In genomic region chr2:23156608-23157081, GRCm38 (mm10) we compare ENCODE assay signal across 8 mouse cellular contexts. TPM values are rescaled to one million over a fixed set of nuclear protein-coding genes. Genes with fewer than 3 reads are reported as not detected.
DNase-seq lines count a peak whose midpoint lies in the region; ATAC-seq and TF ChIP-seq lines count a peak whose summit lies in the region.

No protein-coding gene starts in this region.

- H3K9me3 ChIP-seq in heart, embryonic 12.5 days (replicated peaks), result no peaks in the 10 kb centered on the region
- no peaks in the 10 kb centered on the region for H3K9me3 ChIP-seq in G1E (replicated peaks)
- H3K9me3 ChIP-seq in hindbrain, embryonic 10.5 days, result no peaks in the 10 kb centered on the region

- peak overlapping the region; percentile 81 for H3K4me3 ChIP-seq in heart, embryonic 12.5 days
- peak overlapping the region; percentile 84 for H3K4me3 ChIP-seq in G1E (ENCODE audit: low read depth, low read length)
- peak overlapping the region; percentile 80 for H3K4me3 ChIP-seq in hindbrain, embryonic 10.5 days

- no peak for DNase-seq in heart, adult 18-20 months
- no peak for DNase-seq in G1E (ENCODE audit: low spot score)
- DNase-seq in hindbrain, embryonic 10.5 days (ENCODE audit: low spot score), result no peak
- DNase-seq in adrenal gland, postnatal 25 days, result no peak
- no peak for DNase-seq in frontal cortex, adult 2 months (ENCODE audit: extremely low spot score in 1 of 2, low spot score in 1 of 2)
- no peak for DNase-seq in embryo, embryonic 11 days

- H3K4me1 ChIP-seq in heart, embryonic 12.5 days (replicated peaks), result peaks cover 16% of the 10 kb centered on the region
- peaks cover 37% of the 10 kb centered on the region for H3K4me1 ChIP-seq in G1E (ENCODE audit: insufficient read depth, low read depth, low read length)
- peaks cover 33% of the 10 kb centered on the region for H3K4me1 ChIP-seq in hindbrain, embryonic 10.5 days (replicated peaks)

- peak overlapping the region; percentile 89 for H3K4me2 ChIP-seq in heart, embryonic 12.5 days

- WGBS in heart, embryonic 12.5 days, result under 1% methylated on average over 17 of the region's 17 CpGs
- WGBS in hindbrain, embryonic 10.5 days, result under 1% methylated on average over 17 of the region's 17 CpGs

- peak overlapping the region; percentile 87 for H3K9ac ChIP-seq in heart, embryonic 12.5 days

- H3K27ac ChIP-seq in heart, embryonic 12.5 days (ENCODE audit: poor library complexity, severe bottlenecking), result peak overlapping the region; percentile 100
- peak overlapping the region; percentile 95 for H3K27ac ChIP-seq in hindbrain, embryonic 10.5 days

- no peak for TF ChIP-seq CTCF in G1E (IDR thresholded peaks at IDR 0.05; ENCODE audit: low read depth, low read length)

- peaks cover 11% of the 10 kb centered on the region for H3K36me3 ChIP-seq in heart, embryonic 12.5 days
- H3K36me3 ChIP-seq in G1E (replicated peaks), result peaks cover 26% of the 10 kb centered on the region
- H3K36me3 ChIP-seq in hindbrain, embryonic 10.5 days, result peaks cover 22% of the 10 kb centered on the region

- H3K27me3 ChIP-seq in heart, embryonic 12.5 days (replicated peaks), result no peaks in the 10 kb centered on the region
- no peaks in the 10 kb centered on the region for H3K27me3 ChIP-seq in G1E (ENCODE audit: insufficient read depth, low read length)
- no peaks in the 10 kb centered on the region for H3K27me3 ChIP-seq in hindbrain, embryonic 10.5 days (ENCODE audit: insufficient read depth, poor library complexity, severe bottlenecking)

- no peak for ATAC-seq in heart, embryonic 12.5 days (ENCODE audit: insufficient number of reproducible peaks, low FRiP score)
- peak; percentile 17 for ATAC-seq in G1E (ENCODE audit: extremely low read depth, insufficient number of reproducible peaks, low FRiP score, poor library complexity, severe bottlenecking)
- ATAC-seq in megakaryocyte-erythroid progenitor cell, adult 5-6 weeks (replicated peaks; ENCODE audit: low FRiP score, low TSS enrichment, poor library complexity, severe bottlenecking), result peak; percentile 62

RNA-seq across cellular contexts. Expression of gene Yme1l1, which starts 0.5 kb away (rescaled TPM):
- 59.8 and 60.2 TPM in 2 replicates for polyA plus RNA-seq in heart, embryonic 12.5 days (2016; fragmentation: Nextera tagmentation; extraction: Ambion mirVana)
- 10 to 100 TPM; 67.5 to 69.0 TPM for total RNA-seq in heart, adult 18-20 months (2021)
- total RNA-seq in G1E (2014; fragmentation: Nextera tagmentation) (186 and 206 TPM in 2 replicates), G1E (2017) (150 and 164 TPM in 2 replicates)
- 3.8 and 5.9 TPM in 2 replicates for polyA plus RNA-seq in G1E (2012)
- 56.0 and 71.0 TPM in 2 replicates for polyA plus RNA-seq in hindbrain, embryonic 10.5 days (2016; fragmentation: Nextera tagmentation; extraction: Ambion mirVana)
- 58.0 and 85.1 TPM in 2 replicates for total RNA-seq in megakaryocyte-erythroid progenitor cell, adult 5-6 weeks (2014; fragmentation: Nextera tagmentation)
- 95.1 and 133 TPM in 2 replicates for total RNA-seq in megakaryocyte-erythroid progenitor cell, adult 5-6 weeks (2017)
- 89.8 and 111 TPM in 2 replicates for total RNA-seq in adrenal gland, postnatal 25 days (2021)
- 32.2 and 39.0 TPM in 2 replicates for polyA plus RNA-seq in frontal cortex, adult 2 months (2012; rRNA removed)

RNA-seq across cellular contexts. Expression of gene Mastl, which starts 0.8 kb away (rescaled TPM):
- polyA plus RNA-seq in heart, embryonic 12.5 days (2016; fragmentation: Nextera tagmentation; extraction: Ambion mirVana), result 10.0 and 11.2 TPM in 2 replicates
- total RNA-seq in heart, adult 18-20 months (2021), result under 1 TPM; 0.22 to 0.36 TPM
- 18.6 and 20.7 TPM in 2 replicates for total RNA-seq in G1E (2014; fragmentation: Nextera tagmentation)
- 16.3 and 19.8 TPM in 2 replicates for total RNA-seq in G1E (2017)
- 1.1 and 1.8 TPM in 2 replicates for polyA plus RNA-seq in G1E (2012)
- polyA plus RNA-seq in hindbrain, embryonic 10.5 days (2016; fragmentation: Nextera tagmentation; extraction: Ambion mirVana), result 13.3 and 16.6 TPM in 2 replicates
- total RNA-seq in megakaryocyte-erythroid progenitor cell, adult 5-6 weeks (2014; fragmentation: Nextera tagmentation), result 8.0 and 11.6 TPM in 2 replicates
- 10.0 and 13.6 TPM in 2 replicates for total RNA-seq in megakaryocyte-erythroid progenitor cell, adult 5-6 weeks (2017)
- total RNA-seq in adrenal gland, postnatal 25 days (2021), result 2.4 and 4.1 TPM in 2 replicates
- 0.46 and 0.54 TPM in 2 replicates for polyA plus RNA-seq in frontal cortex, adult 2 months (2012; rRNA removed)

RNA-seq across cellular contexts. Expression of gene 4931423N10Rik, which starts 50.6 kb away (rescaled TPM):
- polyA plus RNA-seq in heart, embryonic 12.5 days (2016; fragmentation: Nextera tagmentation; extraction: Ambion mirVana), result not detected in 2 replicates
- total RNA-seq in heart, adult 18-20 months (2021), result not detected
- total RNA-seq in G1E (2014; fragmentation: Nextera tagmentation) (not detected in 2 replicates), G1E (2017) (0.16 and 0.29 TPM in 2 replicates)
- not detected in 2 replicates for polyA plus RNA-seq in G1E (2012)
- polyA plus RNA-seq in hindbrain, embryonic 10.5 days (2016; fragmentation: Nextera tagmentation; extraction: Ambion mirVana), result not detected in 2 replicates
- total RNA-seq in megakaryocyte-erythroid progenitor cell, adult 5-6 weeks (2014; fragmentation: Nextera tagmentation), result not detected in 2 replicates
- total RNA-seq in megakaryocyte-erythroid progenitor cell, adult 5-6 weeks (2017), result not detected in 2 replicates
- 0.15 and 0.67 TPM in 2 replicates for total RNA-seq in adrenal gland, postnatal 25 days (2021)
- polyA plus RNA-seq in frontal cortex, adult 2 months (2012; rRNA removed), result 0.17 and 0.32 TPM in 2 replicates
